Mouse (Mus musculus): ENCODE data around the gene Amigo2. TPM values are rescaled to one million over a fixed set of nuclear protein-coding genes. Genes with fewer than 3 reads are reported as not detected.

The Amigo2 gene
- polyA plus RNA-seq, 1 experiment, result 0.71 TPM

GRCm38 (mm10) chr15:97255800-97256199 lies 8.7 kb upstream of the Amigo2 start:
- TF ChIP-seq MAX (IDR thresholded peaks at IDR 0.05), result no peak
- no peak for TF ChIP-seq CEBPB (IDR thresholded peaks at IDR 0.05; ENCODE audit: low read depth)
- no peak for TF ChIP-seq MYOG (IDR thresholded peaks at IDR 0.05; ENCODE audit: control insufficient read depth, extremely low read depth, insufficient read length)
- no peak for TF ChIP-seq FOSL1 (IDR thresholded peaks at IDR 0.05; ENCODE audit: insufficient read depth, low read length, poor library complexity, severe bottlenecking)
- TF ChIP-seq CTCF (IDR thresholded peaks at IDR 0.05; ENCODE audit: control insufficient read depth, insufficient read depth, insufficient read length), result no peak
- no peak for TF ChIP-seq MYOD1 (IDR thresholded peaks at IDR 0.05; ENCODE audit: control insufficient read depth, insufficient read length, low read depth)
- no peak for TF ChIP-seq USF1 (IDR thresholded peaks at IDR 0.05; ENCODE audit: low read depth)
- H3K27me3 ChIP-seq (ENCODE audit: control insufficient read depth, insufficient read depth, insufficient read length), result no peaks in the 10 kb centered on the region
- H3K36me3 ChIP-seq (ENCODE audit: control insufficient read depth, insufficient read depth), result no peaks in the 10 kb centered on the region
- no peaks in the 10 kb centered on the region for H3K79me3 ChIP-seq (ENCODE audit: low read depth)
- H3K79me2 ChIP-seq (ENCODE audit: control insufficient read depth, insufficient read depth), result no peaks in the 10 kb centered on the region
- no peak overlapping the region for H3K4me3 ChIP-seq (ENCODE audit: insufficient read depth, poor library complexity, severe bottlenecking)
- no peak overlapping the region for H3ac ChIP-seq (ENCODE audit: control insufficient read depth, insufficient read length, low read depth)

DNA sequence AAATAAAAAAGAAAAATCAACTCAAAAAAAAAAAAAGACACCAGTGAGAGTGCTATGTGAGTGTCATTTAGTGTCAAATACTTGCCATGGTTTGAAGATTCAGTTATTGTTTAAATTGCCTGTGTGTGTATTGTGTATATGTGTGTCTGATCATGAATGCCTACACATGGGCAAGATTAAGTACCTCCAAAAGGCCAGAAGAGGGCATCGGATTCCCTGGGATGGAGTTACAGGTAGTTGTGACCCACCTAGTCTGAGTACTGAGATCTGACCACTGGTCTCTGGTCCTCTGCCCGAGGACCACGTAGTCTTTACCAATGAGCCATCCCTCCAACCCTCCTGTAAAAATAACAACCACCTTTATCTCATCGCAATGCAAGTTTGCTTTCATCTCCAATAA lies 7.3 kb upstream of the Amigo2 start:
- no peaks in the 10 kb centered on the region for H3K27me3 ChIP-seq (ENCODE audit: control insufficient read depth, insufficient read depth, insufficient read length)
- H3ac ChIP-seq (ENCODE audit: control insufficient read depth, insufficient read length, low read depth), result no peak overlapping the region
- H3K79me3 ChIP-seq (ENCODE audit: low read depth), result peaks cover 2% of the 10 kb centered on the region
- H3K79me2 ChIP-seq (ENCODE audit: control insufficient read depth, insufficient read depth), result no peaks in the 10 kb centered on the region
- H3K4me3 ChIP-seq (ENCODE audit: insufficient read depth, poor library complexity, severe bottlenecking), result no peak overlapping the region
- no peak for TF ChIP-seq CEBPB (IDR thresholded peaks at IDR 0.05; ENCODE audit: low read depth)
- TF ChIP-seq MAX (IDR thresholded peaks at IDR 0.05), result no peak
- TF ChIP-seq MYOD1 (IDR thresholded peaks at IDR 0.05; ENCODE audit: control insufficient read depth, insufficient read length, low read depth), result no peak
- no peak for TF ChIP-seq FOSL1 (IDR thresholded peaks at IDR 0.05; ENCODE audit: insufficient read depth, low read length, poor library complexity, severe bottlenecking)
- no peak for TF ChIP-seq MYOG (IDR thresholded peaks at IDR 0.05; ENCODE audit: control insufficient read depth, extremely low read depth, insufficient read length)
- no peak for TF ChIP-seq CTCF (IDR thresholded peaks at IDR 0.05; ENCODE audit: control insufficient read depth, insufficient read depth, insufficient read length)
- TF ChIP-seq USF1 (IDR thresholded peaks at IDR 0.05; ENCODE audit: low read depth), result no peak
- no peaks in the 10 kb centered on the region for H3K36me3 ChIP-seq (ENCODE audit: control insufficient read depth, insufficient read depth)

GRCm38 (mm10) chr15:97252493-97253034 lies 5.5 kb upstream of the Amigo2 start:
- Histone ChIP-seq H3K79me3 (ENCODE audit: low read depth) (peaks cover 2% of the 10 kb centered on the region), H3K4me3 (ENCODE audit: insufficient read depth, poor library complexity, severe bottlenecking) (no peak overlapping the region), H3K79me2 (ENCODE audit: control insufficient read depth, insufficient read depth) (no peaks in the 10 kb centered on the region), H3K27me3 (ENCODE audit: control insufficient read depth, insufficient read depth, insufficient read length) (no peaks in the 10 kb centered on the region), H3K36me3 (ENCODE audit: control insufficient read depth, insufficient read depth) (no peaks in the 10 kb centered on the region), H3ac (ENCODE audit: control insufficient read depth, insufficient read length, low read depth) (no peak overlapping the region)
- TF ChIP-seq MYOG (IDR thresholded peaks at IDR 0.05; ENCODE audit: control insufficient read depth, extremely low read depth, insufficient read length) (no peak), USF1 (IDR thresholded peaks at IDR 0.05; ENCODE audit: low read depth) (no peak), MYOD1 (IDR thresholded peaks at IDR 0.05; ENCODE audit: control insufficient read depth, insufficient read length, low read depth) (no peak), FOSL1 (IDR thresholded peaks at IDR 0.05; ENCODE audit: insufficient read depth, low read length, poor library complexity, severe bottlenecking) (no peak)

- no peak for TF ChIP-seq CTCF (IDR thresholded peaks at IDR 0.05; ENCODE audit: control insufficient read depth, insufficient read depth, insufficient read length)
- TF ChIP-seq MYOD1 (IDR thresholded peaks at IDR 0.05; ENCODE audit: control insufficient read depth, insufficient read length, low read depth), result no peak
- no peak for TF ChIP-seq CEBPB (IDR thresholded peaks at IDR 0.05; ENCODE audit: low read depth)
- TF ChIP-seq MAX (IDR thresholded peaks at IDR 0.05), result no peak
- TF ChIP-seq MYOG (IDR thresholded peaks at IDR 0.05; ENCODE audit: control insufficient read depth, extremely low read depth, insufficient read length), result no peak
- TF ChIP-seq USF1 (IDR thresholded peaks at IDR 0.05; ENCODE audit: low read depth), result no peak
- TF ChIP-seq FOSL1 (IDR thresholded peaks at IDR 0.05; ENCODE audit: insufficient read depth, low read length, poor library complexity, severe bottlenecking), result no peak
- H3K4me3 ChIP-seq (ENCODE audit: insufficient read depth, poor library complexity, severe bottlenecking), result no peak overlapping the region
- H3K79me3 ChIP-seq (ENCODE audit: low read depth), result peaks cover 2% of the 10 kb centered on the region
- peaks cover 8% of the 10 kb centered on the region for H3K27me3 ChIP-seq (ENCODE audit: control insufficient read depth, insufficient read depth, insufficient read length)
- no peak overlapping the region for H3ac ChIP-seq (ENCODE audit: control insufficient read depth, insufficient read length, low read depth)
- no peaks in the 10 kb centered on the region for H3K36me3 ChIP-seq (ENCODE audit: control insufficient read depth, insufficient read depth)
- no peaks in the 10 kb centered on the region for H3K79me2 ChIP-seq (ENCODE audit: control insufficient read depth, insufficient read depth)
Observed at GRCm38 (mm10) chr15:97249322-97249721, 2.2 kb upstream of the Amigo2 start.

GRCm38 (mm10) chr15:97248296-97248695 lies 1.2 kb upstream of the Amigo2 start:
- H3ac ChIP-seq (ENCODE audit: control insufficient read depth, insufficient read length, low read depth), result no peak overlapping the region
- peaks cover 2% of the 10 kb centered on the region for H3K79me3 ChIP-seq (ENCODE audit: low read depth)
- peaks cover 8% of the 10 kb centered on the region for H3K27me3 ChIP-seq (ENCODE audit: control insufficient read depth, insufficient read depth, insufficient read length)
- peak overlapping the region; percentile 38 for H3K4me3 ChIP-seq (ENCODE audit: insufficient read depth, poor library complexity, severe bottlenecking)
- H3K36me3 ChIP-seq (ENCODE audit: control insufficient read depth, insufficient read depth), result no peaks in the 10 kb centered on the region
- no peaks in the 10 kb centered on the region for H3K79me2 ChIP-seq (ENCODE audit: control insufficient read depth, insufficient read depth)
- TF ChIP-seq FOSL1 (IDR thresholded peaks at IDR 0.05; ENCODE audit: insufficient read depth, low read length, poor library complexity, severe bottlenecking), result no peak
- TF ChIP-seq USF1 (IDR thresholded peaks at IDR 0.05; ENCODE audit: low read depth), result no peak
- no peak for TF ChIP-seq MYOG (IDR thresholded peaks at IDR 0.05; ENCODE audit: control insufficient read depth, extremely low read depth, insufficient read length)
- no peak for TF ChIP-seq MYOD1 (IDR thresholded peaks at IDR 0.05; ENCODE audit: control insufficient read depth, insufficient read length, low read depth)
- TF ChIP-seq CTCF (IDR thresholded peaks at IDR 0.05; ENCODE audit: control insufficient read depth, insufficient read depth, insufficient read length), result no peak
- TF ChIP-seq CEBPB (IDR thresholded peaks at IDR 0.05; ENCODE audit: low read depth), result no peak
- no peak for TF ChIP-seq MAX (IDR thresholded peaks at IDR 0.05)

- Histone ChIP-seq H3ac (ENCODE audit: control insufficient read depth, insufficient read length, low read depth) (peak overlapping the region; percentile 14), H3K36me3 (ENCODE audit: control insufficient read depth, insufficient read depth) (no peaks in the 10 kb centered on the region), H3K79me2 (ENCODE audit: control insufficient read depth, insufficient read depth) (no peaks in the 10 kb centered on the region), H3K27me3 (ENCODE audit: control insufficient read depth, insufficient read depth, insufficient read length) (peaks cover 8% of the 10 kb centered on the region), H3K4me3 (ENCODE audit: insufficient read depth, poor library complexity, severe bottlenecking) (peak overlapping the region; percentile 38), H3K79me3 (ENCODE audit: low read depth) (peaks cover 2% of the 10 kb centered on the region)
- TF ChIP-seq CTCF (IDR thresholded peaks at IDR 0.05; ENCODE audit: control insufficient read depth, insufficient read depth, insufficient read length) (no peak), USF1 (IDR thresholded peaks at IDR 0.05; ENCODE audit: low read depth) (no peak)
Observed at GRCm38 (mm10) chr15:97247791-97248161, 689 bp upstream of the Amigo2 start.

Data from C2C12 (cell line).